Mouse (Mus musculus) left cerebral cortex, postnatal 10 days (tissue): ENCODE data around the gene Gale. TPM values are rescaled to one million over a fixed set of nuclear protein-coding genes. Genes with fewer than 3 reads are reported as not detected.
A peak's percentile ranks its signal among the peaks of the same experiment; 100 is the strongest.
"Not testable (repeated sequence)": the region's sequence is repeated elsewhere in the genome, so short reads cannot be mapped to it uniquely, and the experiment has no call there.

Experiments
- DNase-seq, 2 experiments: peaks; one replicate each; pipeline ENCODE4 v3.0.0; 2021 to 2022; ENCODE audit warnings: low spot score in 2 of 2, mixed read lengths in 1 of 2; ENCODE audit errors: extremely low spot score in 1 of 2
- intact Hi-C: fragments of 180-260 bp; cut with DNase I; formaldehyde crosslinking; loops from one replicate; pipeline ENCODE4 v1.15.1; 2025
- total RNA-seq, 2 experiments: library from RNA; stranded (reverse); gene quantifications; 2 replicates each; pipeline ENCODE4 v1.2.3; 2021

Gale gene
- total RNA-seq, 2 experiments from 2014 or later: 28.0 to 29.7 TPM

- intact Hi-C loops: no loop called here
These were observed 1.6 kb downstream of the Gale start for GRCm38 (mm10) chr4:135965113-135965512.

GRCm38 (mm10) chr4:135966283-135966682 is 2.8 kb downstream of the Gale start:
- intact Hi-C loops: no loop called here
- no peak for DNase-seq

More at GRCm38 (mm10) chr4:135965113-135965512, 1.6 kb downstream of the Gale start:
- no peak for DNase-seq

GRCm38 (mm10) chr4:135967086-135967760 is 3.7 kb downstream of the Gale start:
- intact Hi-C loops: no loop called here
- no peak for DNase-seq

GRCm38 (mm10) chr4:135968271-135968869 is 4.8 kb downstream of the Gale start:
- intact Hi-C loops: no loop called here
- no peak for DNase-seq

GRCm38 (mm10) chr4:135969070-135969750 is 5.7 kb downstream of the Gale start:
- DNase-seq: no peak
- intact Hi-C loops: no loop called here

GRCm38 (mm10) chr4:135970585-135970984 is 7.1 kb downstream of the Gale start:
- DNase-seq: no peak
- intact Hi-C loops: no loop called here

- no peak for DNase-seq
- intact Hi-C loops: no loop called here
These were observed 8.5 kb downstream of the Gale start for GRCm38 (mm10) chr4:135971805-135972555.

- intact Hi-C loops: no loop called here
These were observed 9.0 kb downstream of the Gale start, which contains the start of gene Lypla2 for GRCm38 (mm10) chr4:135972556-135972906. Gene Lypla2, minus strand, starts transcription at chr4:135972626.

GRCm38 (mm10) chr4:135972911-135973811 is 9.6 kb downstream of the Gale start:
- no peak for DNase-seq
- intact Hi-C loops: no loop called here

More at GRCm38 (mm10) chr4:135972556-135972906, 9.0 kb downstream of the Gale start, which contains the start of gene Lypla2:
- DNase-seq: peak; percentile 87 to 93

GRCm38 (mm10) chr4:135976146-135976545 is 12.6 kb downstream of the Gale start:
- intact Hi-C loops: no loop called here
- peak in 1 of 2 experiments; percentile 20 for DNase-seq

GRCm38 (mm10) chr4:135980223-135980622 is 16.7 kb downstream of the Gale start:
- not testable (repeated sequence) for DNase-seq
- intact Hi-C loops: loop anchor here (10.0 kb wide), 1 partner anchor 75 kb away; the partner anchor contains the start of gene Rpl11

- DNase-seq: peak; percentile 59 to 63
- intact Hi-C loops: loop anchor here (10.0 kb wide), 1 partner anchor 73 kb away; the partner anchor contains the start of gene Rpl11
These were observed 18.1 kb downstream of the Gale start for GRCm38 (mm10) chr4:135981524-135982063.

GRCm38 (mm10) chr4:135984556-135984955 is 21.0 kb downstream of the Gale start:
- DNase-seq: no peak
- intact Hi-C loops: loop anchor here (10.0 kb wide), 1 partner anchor 70 kb away; the partner anchor contains the start of gene Rpl11

GRCm38 (mm10) chr4:135985193-135985592 is 21.7 kb downstream of the Gale start:
- no peak for DNase-seq
- intact Hi-C loops: loop anchor here (10.0 kb wide), 1 partner anchor 70 kb away; the partner anchor contains the start of gene Rpl11

- no peak for DNase-seq
- intact Hi-C loops: loop anchor here (10.0 kb wide), 1 partner anchor 69 kb away; the partner anchor contains the start of gene Rpl11
These were observed 22.2 kb downstream of the Gale start for GRCm38 (mm10) chr4:135985769-135986168.

- intact Hi-C loops: loop anchor here (10.0 kb wide), 1 partner anchor 68 kb away; the partner anchor contains the start of gene Rpl11
- no peak for DNase-seq
These were observed 22.9 kb downstream of the Gale start for GRCm38 (mm10) chr4:135986301-135986942.
